Mouse (Mus musculus) hindbrain, embryonic 16.5 days (tissue): ENCODE results near the gene Slc4a1. TPM values are rescaled to one million over a fixed set of nuclear protein-coding genes. Genes with fewer than 3 reads are reported as not detected.

Experiments
- ATAC-seq: fragments of 200-750 bp; cut with Nextera tagmentation; 2 replicates; pipeline ENCODE4 v1.8.0; 2017; ENCODE audit warnings: moderate TSS enrichment, moderate library complexity
- H3K27ac ChIP-seq: fragments of 300-500 bp; sonication (generic); 2 replicates; pipeline ENCODE4 v1.5.1; 2014; ENCODE audit warnings: low read depth, mild to moderate bottlenecking, control low read depth, low read length, moderate library complexity
- H3K27me3 ChIP-seq: fragments of 300-500 bp; sonication (generic); replicated peaks from 2 replicates; pipeline ENCODE4 v1.6.1; 2014; ENCODE audit warnings: low read length; ENCODE audit not compliant: control insufficient read depth, insufficient read depth
- H3K36me3 ChIP-seq: fragments of 300-500 bp; sonication (generic); 2 replicates; pipeline ENCODE4 v1.6.1; 2014; ENCODE audit warnings: mild to moderate bottlenecking, low read length, moderate library complexity, mixed read lengths; ENCODE audit not compliant: control insufficient read depth, insufficient read depth
- H3K4me1 ChIP-seq: fragments of 300-500 bp; sonication (generic); 2 replicates; pipeline ENCODE4 v1.6.1; 2014; ENCODE audit warnings: low read depth, low read length; ENCODE audit not compliant: control insufficient read depth, insufficient read depth
- H3K4me2 ChIP-seq: fragments of 300-500 bp; sonication (generic); 2 replicates; pipeline ENCODE4 v1.6.1; 2014; ENCODE audit warnings: mild to moderate bottlenecking, low read length, control low read depth, moderate library complexity
- H3K4me3 ChIP-seq: fragments of 300-500 bp; sonication (generic); 2 replicates; pipeline ENCODE4 v1.5.1; 2014; ENCODE audit warnings: mild to moderate bottlenecking, low read length, control low read depth, moderate library complexity
- H3K9ac ChIP-seq: fragments of 300-500 bp; sonication (generic); 2 replicates; pipeline ENCODE4 v1.6.1; 2014; ENCODE audit warnings: low read depth, mild to moderate bottlenecking, control low read depth, low read length, moderate library complexity
- H3K9me3 ChIP-seq: fragments of 300-500 bp; sonication (generic); 2 replicates; pipeline ENCODE4 v1.6.1; 2014; ENCODE audit warnings: mild to moderate bottlenecking, low read length, moderate library complexity; ENCODE audit not compliant: control insufficient read depth
- WGBS: fragments of 180-500 bp; shearing (Covaris S2); extraction: QIAGEN DNeasy Blood & Tissue Kit; methylation state at CpG from one replicate; pipeline ENCODE4 v1.1.7; 2014; 5-methylcytosine and 5-hydroxymethylcytosine counted together
- polyA plus RNA-seq: library from polyadenylated mRNA; unstranded; fragments of >200 nt; fragmentation: Nextera tagmentation; extraction: Ambion mirVana; gene quantifications from 2 replicates; pipeline ENCODE4 v1.2.1, GENCODE M21; 2015

The Slc4a1 gene
- polyA plus RNA-seq, 1 experiment from 2014 or later, result 1.4 TPM

DNA sequence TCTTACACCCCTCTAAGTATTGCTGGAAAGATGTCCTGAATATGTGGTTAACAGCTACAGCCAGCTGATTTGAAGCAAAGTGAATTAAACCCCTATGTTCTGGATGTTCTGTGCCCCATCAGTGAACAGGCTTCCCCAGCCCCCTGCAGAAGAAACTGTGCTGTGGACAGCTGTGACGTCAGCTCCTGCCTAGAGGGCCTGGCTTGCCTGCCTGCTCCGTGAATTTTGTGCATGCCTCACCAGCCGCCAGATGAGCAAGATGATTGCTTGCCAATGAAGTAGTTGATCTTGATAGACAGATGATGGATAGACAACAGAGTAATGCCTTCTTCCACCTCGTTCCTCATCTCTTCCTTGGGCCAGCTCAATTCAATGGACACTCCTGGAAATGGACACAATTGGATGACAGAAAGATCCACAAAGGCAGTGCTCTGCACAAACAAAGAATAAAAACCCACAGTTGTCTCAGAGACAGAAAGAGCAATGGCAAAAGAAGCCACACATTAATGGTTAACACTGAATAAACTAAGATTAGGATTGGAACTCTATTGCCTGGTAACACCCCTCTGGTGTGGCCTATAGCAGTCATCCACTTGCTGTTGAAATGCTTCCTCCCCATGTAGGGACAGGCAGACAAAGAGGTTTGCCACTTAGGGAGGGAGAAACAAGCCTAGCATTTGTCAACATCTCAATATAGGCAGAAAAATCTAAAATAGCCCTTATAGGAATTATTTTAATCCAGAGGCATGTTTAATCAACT is 15.5 kb upstream of the Slc4a1 start:
- Histone ChIP-seq H3K4me1 (peaks cover under 1% of the 10 kb centered on the region), H3K9ac (no peak overlapping the region), H3K4me3 (no peak overlapping the region), H3K36me3 (no peaks in the 10 kb centered on the region), H3K4me2 (no peak overlapping the region), H3K9me3 (no peaks in the 10 kb centered on the region), H3K27me3 (no peaks in the 10 kb centered on the region), H3K27ac (no peak overlapping the region)
- no peak for ATAC-seq
- 38% methylated on average over 4 of the region's 4 CpGs for whole genome bisulfite sequencing

- Histone ChIP-seq H3K4me3 (no peak overlapping the region), H3K4me1 (peaks cover 12% of the 10 kb centered on the region), H3K36me3 (no peaks in the 10 kb centered on the region), H3K9ac (no peak overlapping the region), H3K27ac (no peak overlapping the region), H3K4me2 (no peak overlapping the region), H3K27me3 (no peaks in the 10 kb centered on the region), H3K9me3 (no peaks in the 10 kb centered on the region)
- ATAC-seq, result no peak
- WGBS, result 77% methylated on average over 5 of the region's 5 CpGs
Observed at GRCm38 (mm10) chr11:102380091-102380490, 14.1 kb upstream of the Slc4a1 start.

- WGBS, result 71% methylated on average over 12 of the region's 12 CpGs
- H3K27me3 ChIP-seq, result no peaks in the 10 kb centered on the region
- peaks cover 12% of the 10 kb centered on the region for H3K4me1 ChIP-seq
- H3K27ac ChIP-seq, result no peak overlapping the region
- no peak overlapping the region for H3K9ac ChIP-seq
- H3K4me2 ChIP-seq, result no peak overlapping the region
- no peaks in the 10 kb centered on the region for H3K9me3 ChIP-seq
- H3K4me3 ChIP-seq, result no peak overlapping the region
- no peaks in the 10 kb centered on the region for H3K36me3 ChIP-seq
- ATAC-seq, result no peak
Observed at GRCm38 (mm10) chr11:102377186-102377585, 11.2 kb upstream of the Slc4a1 start.

- 9% methylated on average over 8 of the region's 8 CpGs for WGBS
- H3K4me2 ChIP-seq, result peak overlapping the region; percentile 45
- H3K4me3 ChIP-seq, result no peak overlapping the region; the same call in 1 of the 2 replicates
- no peak overlapping the region for H3K9ac ChIP-seq
- peaks cover 12% of the 10 kb centered on the region for H3K4me1 ChIP-seq
- no peak overlapping the region for H3K27ac ChIP-seq
- no peaks in the 10 kb centered on the region for H3K9me3 ChIP-seq
- H3K27me3 ChIP-seq, result no peaks in the 10 kb centered on the region
- no peak for ATAC-seq
- no peaks in the 10 kb centered on the region for H3K36me3 ChIP-seq
Observed at GRCm38 (mm10) chr11:102376196-102376835, 10.3 kb upstream of the Slc4a1 start.

GRCm38 (mm10) chr11:102375196-102376173 is 9.5 kb upstream of the Slc4a1 start:
- Histone ChIP-seq H3K27me3 (no peaks in the 10 kb centered on the region), H3K27ac (no peak overlapping the region), H3K9ac (peak overlapping the region; percentile 50), H3K4me2 (peak overlapping the region; percentile 45), H3K4me3 (peak overlapping the region; percentile 20), H3K4me1 (peaks cover 12% of the 10 kb centered on the region), H3K9me3 (no peaks in the 10 kb centered on the region), H3K36me3 (no peaks in the 10 kb centered on the region)
- no peak for ATAC-seq
- WGBS, result 10% methylated on average over 23 of the region's 23 CpGs

DNA sequence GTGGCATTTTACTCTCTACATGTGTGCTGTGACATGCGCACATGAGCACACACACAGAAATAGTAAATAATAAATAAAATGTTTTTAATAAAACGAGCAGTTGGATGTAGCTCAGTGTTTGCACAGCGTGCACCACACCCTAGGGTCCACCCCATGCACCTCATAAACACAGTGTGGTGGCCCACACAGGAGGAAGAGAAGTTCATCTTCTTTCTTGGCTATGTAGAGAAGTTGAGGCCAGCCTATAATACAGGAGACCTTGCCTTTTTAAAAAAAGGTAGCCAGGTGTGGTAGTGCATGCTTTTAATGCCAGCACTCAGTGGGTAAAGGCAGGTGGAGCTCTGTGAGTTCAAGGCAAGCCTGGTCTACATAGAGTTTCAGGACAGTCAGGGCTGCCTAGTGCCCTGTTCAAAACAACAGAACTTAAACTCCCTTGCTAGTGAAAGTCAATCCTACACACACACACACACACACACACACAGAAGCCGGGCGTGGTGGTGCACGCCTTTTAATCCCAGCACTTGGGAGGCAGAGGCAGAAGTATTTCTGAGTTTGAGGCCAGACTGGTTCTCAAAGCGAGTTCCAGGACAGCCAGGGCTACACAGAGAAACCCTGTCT is 8.2 kb upstream of the Slc4a1 start:
- Histone ChIP-seq H3K4me3 (no peak overlapping the region), H3K27me3 (no peaks in the 10 kb centered on the region), H3K4me1 (peaks cover 12% of the 10 kb centered on the region), H3K9ac (no peak overlapping the region), H3K9me3 (no peaks in the 10 kb centered on the region), H3K36me3 (no peaks in the 10 kb centered on the region), H3K4me2 (no peak overlapping the region), H3K27ac (no peak overlapping the region)
- WGBS, result 75% methylated on average over 7 of the region's 7 CpGs
- no peak for ATAC-seq

GRCm38 (mm10) chr11:102373646-102374045 is 7.6 kb upstream of the Slc4a1 start:
- no peak for ATAC-seq
- Histone ChIP-seq H3K27ac (no peak overlapping the region), H3K4me3 (no peak overlapping the region), H3K9me3 (no peaks in the 10 kb centered on the region), H3K4me1 (peaks cover 12% of the 10 kb centered on the region), H3K9ac (no peak overlapping the region), H3K36me3 (no peaks in the 10 kb centered on the region), H3K4me2 (no peak overlapping the region), H3K27me3 (no peaks in the 10 kb centered on the region)
- 27% methylated on average over 2 of the region's 2 CpGs for WGBS

GRCm38 (mm10) chr11:102372936-102373335 is 6.9 kb upstream of the Slc4a1 start:
- Histone ChIP-seq H3K9me3 (no peaks in the 10 kb centered on the region), H3K9ac (no peak overlapping the region), H3K27me3 (no peaks in the 10 kb centered on the region), H3K36me3 (no peaks in the 10 kb centered on the region), H3K4me2 (no peak overlapping the region), H3K4me1 (peaks cover 12% of the 10 kb centered on the region), H3K4me3 (no peak overlapping the region), H3K27ac (no peak overlapping the region)
- no peak for ATAC-seq
- 50% methylated on average over 14 of the region's 14 CpGs for WGBS
